Mouse (Mus musculus) cerebellum, adult 11-12 months (tissue): ENCODE results near the gene Mpv17l.
"Not testable (repeated sequence)": the region's sequence is repeated elsewhere in the genome, so short reads cannot be mapped to it uniquely, and the experiment has no call there.

ENCODE experiments used
- DNase-seq: peaks from one replicate; pipeline ENCODE4 v3.0.0; 2022

Mpv17l gene

DNA sequence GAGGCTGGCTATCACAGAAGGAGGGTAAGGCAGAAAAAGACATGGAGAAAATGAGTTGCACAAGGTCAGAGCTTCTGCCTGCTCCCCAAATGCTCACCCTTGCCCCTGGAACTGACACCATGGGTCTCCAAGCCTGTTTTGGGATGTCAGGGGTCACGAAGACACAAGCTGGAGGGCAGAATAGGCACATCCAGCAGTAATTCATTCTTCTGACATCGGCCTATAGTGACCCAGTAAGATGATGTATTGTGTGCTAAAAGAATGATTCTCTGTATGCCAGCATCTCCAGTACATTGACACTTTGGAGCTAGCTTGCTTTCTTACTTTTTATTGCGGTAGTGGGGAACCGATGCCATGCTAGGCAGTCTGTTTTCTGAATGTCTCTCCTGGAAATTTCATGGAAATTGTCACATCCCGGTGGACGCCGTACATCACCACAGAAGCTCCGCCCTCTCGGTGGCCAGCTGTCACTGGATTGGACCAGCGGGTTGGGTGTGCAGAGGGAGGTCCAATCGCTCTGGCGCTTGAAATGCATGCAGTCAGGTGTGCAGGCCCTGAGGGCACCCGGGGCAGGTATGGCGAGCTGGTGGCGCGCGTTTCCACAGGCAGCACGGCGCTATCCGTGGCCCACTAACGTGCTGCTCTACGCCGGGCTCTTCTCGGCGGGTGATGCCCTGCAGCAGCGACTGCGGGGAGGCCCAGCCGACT, 37.3 kb downstream of the Mpv17l start:
- DNase-seq = peak; percentile 93

DNA sequence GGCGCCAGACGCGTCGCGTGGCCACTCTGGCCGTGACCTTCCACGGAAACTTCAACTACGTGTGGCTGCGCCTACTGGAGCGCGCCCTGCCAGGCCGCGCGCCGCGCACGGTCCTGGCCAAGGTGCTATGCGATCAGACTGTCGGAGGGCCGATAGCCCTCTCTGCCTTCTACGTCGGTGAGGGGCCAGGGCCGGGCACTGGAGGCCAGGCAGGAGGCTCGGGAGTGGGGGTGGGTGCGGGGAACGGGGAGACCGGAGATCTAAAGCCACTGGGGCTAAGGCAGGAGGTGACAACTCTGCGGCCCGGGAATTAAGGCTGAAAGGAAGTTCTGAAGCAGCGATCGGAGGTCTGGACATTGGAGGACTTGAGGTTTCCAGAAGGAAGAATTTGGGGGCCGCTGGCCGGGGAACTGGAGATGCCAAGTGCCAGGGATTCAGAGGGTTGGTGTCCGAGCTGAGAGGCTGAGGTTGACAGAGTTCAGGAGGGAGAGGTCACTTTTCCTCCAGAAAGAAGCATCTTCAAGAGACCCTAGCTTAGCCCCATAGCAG, 38.0 kb downstream of the Mpv17l start:
- DNase-seq = no peak

DNA sequence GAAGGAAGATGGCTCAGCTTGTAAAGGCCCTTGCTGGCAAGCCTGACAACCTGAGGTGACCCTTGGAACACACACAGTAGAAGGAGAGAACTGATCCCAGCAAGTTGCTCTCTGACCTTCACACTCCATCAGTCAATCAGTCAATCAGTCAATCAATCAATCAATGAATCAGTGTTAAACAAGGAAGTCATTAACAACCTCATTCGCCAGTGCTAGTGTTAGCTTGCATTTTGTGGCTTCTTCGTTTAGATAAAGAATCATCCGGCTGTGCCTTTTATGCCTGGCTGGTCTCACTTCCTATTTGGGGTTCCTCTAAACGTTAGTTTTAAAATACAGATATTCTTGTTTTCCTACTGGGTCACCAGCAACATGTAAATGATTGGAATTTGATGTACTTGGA, 41.2 kb downstream of the Mpv17l start:
- no peak for DNase-seq

DNA sequence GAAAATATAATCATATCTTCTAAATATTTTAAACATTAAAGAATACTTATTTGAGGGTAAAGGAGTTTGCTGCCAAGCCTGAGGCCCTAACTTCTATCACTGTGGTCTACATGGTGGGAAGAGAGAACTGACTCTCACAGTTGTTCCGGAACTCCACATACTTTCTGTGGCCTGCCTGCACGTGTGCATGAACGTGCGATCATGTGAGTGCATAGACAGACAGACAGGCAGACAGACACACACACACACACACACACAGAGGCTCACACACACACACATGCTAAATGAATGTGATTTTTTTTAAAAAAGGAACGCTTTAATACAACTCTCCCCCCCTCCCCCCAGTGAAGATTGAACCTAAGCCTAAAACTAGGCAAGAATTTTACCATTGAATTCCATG, 41.8 kb downstream of the Mpv17l start:
- no peak for DNase-seq

DNA sequence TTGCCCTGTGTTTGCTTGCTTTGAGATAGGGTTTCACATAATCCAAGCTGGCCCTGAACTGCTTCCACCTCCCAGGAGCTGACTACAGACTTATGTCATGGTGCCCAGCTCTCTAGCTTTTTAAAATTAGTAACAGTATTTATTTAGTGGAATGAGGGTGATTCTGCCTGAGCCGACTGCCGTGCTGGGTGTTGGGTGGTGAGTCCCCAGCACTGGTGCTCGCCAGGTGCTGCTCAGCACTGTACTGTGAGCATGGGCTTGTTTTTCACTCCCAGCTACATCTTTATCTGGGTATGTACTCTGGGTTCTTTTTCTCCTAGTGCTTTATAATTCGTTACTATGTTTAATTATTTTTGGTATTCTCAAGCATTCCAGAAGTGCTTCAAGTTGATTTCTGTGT, 42.2 kb downstream of the Mpv17l start:
- DNase-seq = no peak

DNA sequence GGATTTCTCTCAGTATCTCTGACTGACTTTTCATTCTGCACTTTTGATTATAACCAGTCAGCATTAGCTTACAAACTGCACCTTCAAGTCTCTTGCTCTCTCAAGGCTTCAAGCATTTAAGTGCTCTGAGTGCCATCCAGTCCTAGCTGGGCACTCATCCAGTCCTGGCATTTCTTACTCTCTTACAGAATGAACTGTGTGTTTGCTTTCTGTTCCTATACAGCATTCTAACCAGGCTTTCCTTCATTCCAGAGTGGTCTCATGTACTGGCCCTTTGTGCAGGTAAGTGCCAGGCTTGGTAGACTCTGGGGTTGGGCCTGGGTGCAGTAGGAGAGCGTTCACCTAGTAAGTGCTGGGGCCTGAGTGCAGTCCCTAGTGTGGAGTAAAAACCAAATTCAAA, 43.3 kb downstream of the Mpv17l start:
- DNase-seq = no peak

DNA sequence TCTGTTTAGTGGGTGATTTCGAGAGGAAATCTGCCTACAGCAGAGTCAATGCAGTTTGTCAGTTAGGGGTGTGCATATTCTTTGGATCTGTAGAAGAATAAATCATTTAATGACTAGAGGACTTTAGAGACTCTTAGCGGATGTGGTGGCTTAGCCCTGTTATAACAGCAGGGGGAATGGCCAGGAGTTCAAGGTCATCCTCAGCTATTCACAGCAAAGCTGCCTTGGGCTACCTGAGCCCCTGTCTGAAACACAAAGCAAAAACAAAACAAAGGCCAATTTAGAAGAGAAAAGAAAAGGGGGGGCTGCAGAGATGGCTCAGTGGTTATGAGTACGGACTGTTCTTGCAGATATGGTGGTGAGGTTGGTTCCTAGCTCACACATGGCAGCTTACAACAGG, 48.3 kb downstream of the Mpv17l start:
- no peak for DNase-seq

DNA sequence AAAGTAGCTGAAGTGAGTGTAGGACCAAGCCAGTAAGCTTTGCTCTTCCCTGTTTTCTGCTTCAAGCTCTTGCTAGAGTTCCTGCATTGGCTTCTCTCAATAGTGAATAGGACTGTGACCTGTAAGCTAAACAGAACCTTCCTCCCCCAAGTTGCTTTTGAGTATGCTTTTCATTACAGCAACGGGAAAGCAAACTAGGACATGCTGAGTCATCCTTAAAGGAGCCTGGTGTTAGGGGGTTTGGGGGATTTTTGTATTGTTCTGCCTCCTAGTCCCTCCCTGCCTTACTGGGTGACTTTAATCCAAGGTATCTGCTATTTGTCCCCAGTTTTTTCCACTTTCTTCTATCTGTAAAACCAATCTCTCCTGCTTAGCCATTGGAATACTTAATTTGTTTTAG, 59.1 kb downstream of the Mpv17l start:
- no peak for DNase-seq

DNA sequence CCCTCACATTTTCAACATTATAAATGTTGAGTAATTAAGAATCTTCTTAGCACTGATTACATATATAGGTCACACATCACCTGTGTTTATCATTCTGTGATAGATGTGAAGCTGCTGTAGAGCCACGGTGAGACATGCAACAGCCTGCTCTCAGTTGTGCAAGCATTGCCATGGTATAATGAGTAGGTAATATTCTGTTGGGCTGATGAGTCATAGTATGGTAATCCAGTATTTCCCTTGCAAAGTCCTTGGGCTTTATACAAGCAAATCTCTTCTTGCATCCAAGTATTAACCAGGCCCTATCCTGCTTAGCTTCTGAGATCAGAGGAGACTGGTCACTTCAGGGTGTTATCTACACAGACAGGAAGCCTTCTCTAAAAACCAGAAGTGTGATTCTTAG, 66.1 kb downstream of the Mpv17l start:
- no peak for DNase-seq

DNA sequence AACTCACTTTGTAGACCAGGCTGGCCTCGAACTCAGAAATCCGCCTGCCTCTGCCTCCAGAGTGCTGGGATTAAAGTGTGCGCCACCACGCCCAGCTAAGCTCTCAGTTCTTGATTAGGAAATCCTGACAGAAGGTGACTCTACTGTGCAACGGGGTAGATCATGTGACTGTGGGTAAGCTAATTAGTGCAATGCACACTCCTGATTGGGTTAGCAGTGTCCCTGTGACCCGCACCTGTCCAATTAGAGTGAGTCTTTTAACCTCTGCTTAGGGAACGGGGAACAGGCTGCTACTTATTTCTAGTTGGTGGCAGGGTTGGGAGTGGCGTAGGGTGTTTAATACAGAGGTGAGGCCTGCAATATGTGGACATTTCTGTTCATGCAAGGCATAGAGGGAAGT, 69.1 kb downstream of the Mpv17l start:
- no peak for DNase-seq

DNA sequence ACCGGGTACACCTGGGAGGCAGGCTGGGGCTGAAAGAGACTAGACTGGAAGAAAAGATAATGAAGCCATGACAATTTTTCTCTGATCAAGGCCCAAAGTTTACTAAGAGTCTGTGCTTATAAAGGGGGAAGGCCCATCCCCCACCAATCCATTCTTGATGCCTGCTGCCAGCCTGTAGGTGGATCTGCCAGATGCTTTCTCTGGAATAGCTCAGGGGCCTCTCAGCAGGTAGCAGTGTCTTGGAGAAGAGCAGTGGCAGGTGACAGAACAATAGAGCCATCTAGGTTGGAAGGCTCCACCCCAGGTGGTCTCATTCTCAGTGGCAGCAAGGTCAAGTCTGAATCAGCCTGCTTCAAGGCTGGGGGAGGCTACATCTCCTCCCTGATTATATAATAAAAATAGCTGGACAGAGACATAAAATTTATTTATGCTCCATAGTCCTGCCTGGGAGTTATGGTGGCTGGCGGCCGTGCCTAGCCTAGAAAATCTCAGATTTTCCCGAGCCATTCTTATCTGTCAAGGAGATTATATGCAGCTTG, 73.5 kb downstream of the Mpv17l start:
- DNase-seq = not testable (repeated sequence)

DNA sequence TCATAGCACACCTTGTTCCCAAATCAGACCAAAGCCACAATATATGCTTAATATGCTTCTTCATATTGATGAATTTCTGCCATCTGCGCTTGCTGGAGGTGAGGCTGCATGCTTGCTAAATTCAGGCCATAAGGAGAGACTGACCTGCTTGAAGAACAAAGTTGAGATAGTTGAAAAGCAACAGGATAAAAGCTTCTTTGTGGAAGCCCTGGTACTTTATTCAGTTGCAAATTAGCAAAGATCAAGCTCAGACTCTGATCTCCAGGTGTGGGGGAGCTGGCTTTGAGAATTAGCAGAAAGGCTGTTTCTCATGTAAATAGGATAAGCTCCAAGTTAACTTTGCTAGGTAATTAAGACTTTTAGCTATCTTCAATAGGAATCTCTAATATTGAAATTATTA, 74.1 kb downstream of the Mpv17l start:
- DNase-seq = not testable (repeated sequence)

DNA sequence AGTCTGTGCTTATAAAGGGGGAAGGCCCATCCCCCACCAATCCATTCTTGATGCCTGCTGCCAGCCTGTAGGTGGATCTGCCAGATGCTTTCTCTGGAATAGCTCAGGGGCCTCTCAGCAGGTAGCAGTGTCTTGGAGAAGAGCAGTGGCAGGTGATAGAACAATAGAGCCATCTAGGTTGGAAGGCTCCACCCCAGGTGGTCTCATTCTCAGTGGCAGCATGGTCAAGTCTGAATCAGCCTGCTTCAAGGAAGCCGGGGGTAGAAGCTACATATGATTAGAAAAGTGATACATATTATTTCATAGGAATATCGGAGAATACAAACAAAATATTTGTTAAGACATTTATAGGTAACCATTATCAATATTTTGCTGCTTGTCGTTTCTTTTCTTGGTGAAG, 78.8 kb downstream of the Mpv17l start:
- not testable (repeated sequence) for DNase-seq

DNA sequence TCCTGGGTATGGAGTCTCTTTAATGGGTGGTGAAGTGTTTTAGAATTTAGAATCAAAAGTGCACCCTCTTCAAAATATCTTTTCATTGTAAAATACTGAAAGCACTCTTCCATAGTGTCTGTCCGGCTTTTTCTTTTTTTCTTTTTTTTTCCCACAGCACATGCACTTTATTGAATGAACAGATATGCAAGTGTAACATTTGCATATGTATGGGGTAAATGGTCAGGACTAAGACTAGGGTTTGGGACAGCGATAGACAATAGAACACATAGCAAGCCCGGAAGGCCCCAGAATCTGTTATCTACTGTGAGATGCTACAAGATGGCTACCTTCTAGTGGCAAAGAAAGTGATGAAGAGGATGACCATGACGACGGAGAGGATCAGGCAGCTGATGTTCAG, 80.2 kb downstream of the Mpv17l start:
- DNase-seq = no peak

DNA sequence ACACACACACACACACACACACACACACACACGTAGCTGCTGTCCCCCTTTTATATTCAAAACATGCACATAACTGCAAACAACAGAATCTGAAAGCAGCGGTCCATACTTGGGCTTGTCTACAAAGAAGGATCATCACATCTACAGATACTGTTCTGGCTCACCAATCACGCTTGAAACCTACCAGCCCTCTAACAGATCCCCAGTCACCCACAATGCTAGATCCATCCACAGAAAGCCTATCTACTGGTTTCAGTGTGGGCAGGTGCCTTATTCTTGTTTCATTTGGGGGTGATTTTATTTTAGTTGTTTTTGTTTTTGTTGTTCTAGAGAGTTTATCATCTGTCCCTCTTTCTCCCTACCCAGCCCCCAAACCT, 83.2 kb downstream of the Mpv17l start:
- DNase-seq = no peak

DNA sequence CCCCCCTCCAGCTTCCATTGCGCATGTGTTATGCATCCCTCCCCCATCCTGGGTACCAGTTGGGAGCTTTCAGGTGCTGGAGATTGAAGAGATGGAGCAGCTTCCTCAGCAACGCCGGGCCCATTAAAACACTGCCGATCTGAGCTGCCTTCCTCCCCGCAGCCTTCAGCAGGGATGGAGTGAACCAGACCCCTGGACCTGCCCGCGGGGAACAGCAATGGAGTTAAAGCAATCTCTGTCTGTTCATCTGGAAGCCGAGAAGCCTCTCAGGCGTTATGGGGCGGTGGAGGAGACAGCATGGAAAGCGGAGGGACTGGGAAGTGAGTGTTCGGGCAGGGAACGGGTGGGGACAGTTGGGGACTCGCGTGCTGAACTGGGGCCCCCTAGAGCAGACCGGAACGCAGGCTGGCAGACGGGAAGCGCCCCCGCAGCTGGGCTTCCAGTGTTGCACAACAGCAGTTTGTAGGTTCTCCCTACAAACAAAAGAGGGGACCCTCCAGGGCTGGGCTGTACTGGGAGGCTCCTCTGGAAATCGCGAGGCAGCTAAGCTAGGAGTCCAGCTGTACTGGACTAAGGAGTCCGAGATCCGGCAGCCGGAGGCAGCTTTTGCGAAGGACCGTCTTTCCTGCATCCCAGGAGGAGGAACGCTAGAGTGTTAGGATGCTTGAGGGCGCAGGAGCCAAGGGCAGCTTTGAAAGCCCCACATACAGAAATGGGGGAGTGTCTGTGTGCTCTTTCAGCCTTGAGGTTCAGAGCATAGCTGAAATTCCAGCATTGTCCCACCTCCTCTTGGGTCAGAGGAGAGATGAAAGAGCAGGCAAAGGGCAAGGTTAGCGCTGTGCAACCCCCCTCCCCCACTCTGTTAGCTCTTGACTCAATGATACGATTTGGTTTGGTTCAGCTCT, 83.9 kb downstream of the Mpv17l start, which contains the start of the genes 2900011O08Rik and Ifitm7:
Gene 2900011O08Rik (plus strand): TSS at position 31 of the 905 bp plus-strand sequence.
Gene Ifitm7 (minus strand): TSS at position 315 of the 905 bp plus-strand sequence.
- DNase-seq = peak; percentile 71

DNA sequence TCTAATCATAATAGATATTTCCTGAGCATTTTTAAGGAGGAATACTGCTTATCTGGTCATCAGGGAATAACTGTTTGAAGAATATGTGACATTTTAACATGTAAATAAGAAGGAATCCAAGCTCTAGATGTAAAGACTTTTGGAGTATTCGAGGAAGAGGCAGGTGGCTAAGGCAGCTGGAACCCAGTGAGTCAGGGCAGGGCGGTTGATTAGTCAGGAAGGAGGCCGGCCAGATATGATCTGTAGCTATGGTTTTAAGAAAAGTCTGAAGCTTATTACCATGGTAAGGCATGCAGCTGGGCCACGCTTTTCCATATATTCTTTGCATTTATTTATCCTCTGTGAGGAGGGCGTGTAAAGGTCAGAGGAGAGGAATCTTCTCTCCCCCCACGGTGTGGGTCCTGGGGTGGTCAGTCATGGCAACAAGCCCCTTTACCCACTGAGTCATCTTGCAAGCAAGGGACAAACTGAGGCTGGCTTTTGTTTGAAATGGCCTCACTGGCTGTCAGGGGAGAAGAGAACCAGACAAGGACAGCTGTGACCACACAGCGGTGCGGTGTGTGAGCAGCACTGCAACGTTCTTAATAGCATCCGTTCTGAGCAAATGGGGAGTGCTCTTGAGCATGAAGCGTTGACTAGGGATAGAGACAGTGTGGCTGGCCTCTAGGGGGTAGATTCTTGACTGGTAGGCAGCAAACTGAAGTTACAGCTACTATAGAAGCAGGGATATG, 89.7 kb downstream of the Mpv17l start:
- no peak for DNase-seq

DNA sequence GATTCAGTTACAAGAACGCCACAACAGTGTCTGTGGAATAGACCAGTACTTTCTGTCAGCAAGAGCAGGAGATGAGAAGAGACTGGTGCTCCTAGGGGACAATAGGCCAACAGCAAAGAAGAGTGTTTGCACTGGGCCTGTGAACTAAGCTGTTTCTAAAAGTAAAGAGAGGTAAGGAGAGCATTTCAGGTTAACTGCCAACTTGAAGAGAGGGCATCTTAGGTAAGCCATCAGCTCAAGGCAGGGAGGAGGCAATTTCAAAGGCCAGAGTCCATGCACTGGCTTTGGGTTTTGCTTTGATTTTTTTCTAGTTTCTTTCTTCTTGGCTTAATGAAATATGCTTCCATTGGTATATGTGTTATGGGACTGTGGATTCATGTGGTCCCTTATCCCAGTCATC, 91.1 kb downstream of the Mpv17l start:
- no peak for DNase-seq

DNA sequence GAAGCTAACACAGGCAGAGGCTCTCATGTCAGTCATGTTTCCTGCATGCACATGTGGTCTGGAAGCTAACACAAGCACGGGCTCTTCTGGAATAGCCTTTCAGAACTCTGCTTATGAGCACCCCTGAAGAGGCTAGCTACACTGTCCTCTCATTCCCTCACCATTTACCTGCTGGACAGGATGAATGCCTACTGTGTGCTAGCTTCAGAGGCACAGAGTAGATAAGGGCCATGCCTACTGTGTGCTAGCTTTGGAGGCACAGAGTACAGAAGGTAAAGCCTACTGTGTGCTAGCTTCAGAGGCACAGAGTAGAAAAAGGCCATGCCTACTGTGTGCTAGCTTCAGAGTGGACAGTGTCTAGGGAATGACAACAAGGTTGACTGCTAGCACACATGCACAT, 91.5 kb downstream of the Mpv17l start:
- DNase-seq = no peak
